Mouse (Mus musculus): ENCODE measurements at regions not wholly inside any gene's neighbourhood (a gene's known extent, or its start where the extent isn't known, plus 50 kb on each side); places are given as distances from the start of the nearest gene placed in this dataset.

DNA sequence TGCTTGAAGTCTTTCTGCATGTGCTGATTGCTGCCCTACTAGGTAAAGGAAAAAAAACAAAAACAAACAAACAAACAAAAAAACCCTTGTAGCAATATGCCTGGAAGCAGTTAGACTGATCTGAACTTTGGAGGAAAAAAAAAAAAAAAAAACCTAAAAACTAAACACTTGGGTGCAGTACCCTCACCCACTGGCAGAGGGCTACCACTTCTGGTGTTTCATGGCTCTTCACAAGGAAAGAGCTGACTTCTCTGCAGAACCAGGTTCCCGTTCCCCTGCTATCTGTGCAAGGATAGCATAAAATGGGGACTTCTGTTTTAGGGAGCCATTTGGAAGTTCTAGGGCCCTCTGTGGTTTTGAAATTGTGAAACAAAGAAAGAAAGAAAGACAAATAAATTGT, 52.2 kb upstream of the Otud4 start:
- peak; percentile 67 to 69 for ATAC-seq (replicated peaks in 1 of 2; ENCODE audit: insufficient read depth in 1 of 2, low FRiP score in 2 of 2, low TSS enrichment in 1 of 2, low read depth in 1 of 2, poor library complexity in 2 of 2, severe bottlenecking in 2 of 2)

DNA sequence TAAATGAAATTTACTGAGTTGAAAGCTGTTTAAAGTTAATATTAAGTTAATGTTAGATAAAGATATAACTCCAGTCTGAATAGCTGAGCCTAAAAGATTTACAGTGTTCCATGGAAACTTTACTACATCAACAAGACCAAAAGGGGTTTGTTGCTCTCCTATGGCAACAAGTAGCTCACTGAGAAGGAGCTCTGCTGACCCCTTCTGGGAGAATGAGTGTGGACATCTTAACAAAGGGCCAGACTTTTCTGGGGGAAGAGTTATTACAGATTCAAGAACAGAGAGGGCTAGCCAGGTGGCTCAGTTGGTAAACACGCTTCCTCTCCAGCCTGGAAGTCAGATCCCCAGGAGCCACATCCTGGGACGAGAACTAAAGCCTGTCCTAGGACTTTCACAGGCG, 54.5 kb upstream of the Otud4 start:
- peak; percentile 63 to 86; a peak in 3 of 4 replicates for ATAC-seq (replicated peaks in 1 of 2; ENCODE audit: insufficient read depth in 1 of 2, low FRiP score in 2 of 2, low TSS enrichment in 1 of 2, low read depth in 1 of 2, poor library complexity in 2 of 2, severe bottlenecking in 2 of 2)

DNA sequence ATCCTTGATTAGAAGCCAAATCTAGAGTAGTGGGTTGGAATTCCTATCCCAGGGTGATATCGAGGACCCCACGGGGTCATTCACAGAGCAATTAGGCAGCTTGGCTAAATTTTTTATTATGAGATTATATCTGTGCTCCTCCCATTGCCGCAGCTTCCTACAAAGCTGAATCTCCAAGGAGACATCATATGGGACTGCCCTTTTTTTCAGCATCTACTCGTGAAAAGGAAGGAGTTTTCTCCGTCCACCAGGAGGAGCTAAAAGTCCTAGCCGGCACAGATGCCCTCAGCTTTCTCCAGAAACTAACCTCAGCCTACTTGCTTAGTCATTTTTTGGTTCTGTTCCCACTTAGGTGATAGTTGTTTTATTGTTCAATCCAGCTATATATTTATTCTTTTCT, 56.1 kb upstream of the Otud4 start:
- peak; percentile 68 to 75 for ATAC-seq (replicated peaks in 1 of 2; ENCODE audit: insufficient read depth in 1 of 2, low FRiP score in 2 of 2, low TSS enrichment in 1 of 2, low read depth in 1 of 2, poor library complexity in 2 of 2, severe bottlenecking in 2 of 2)

DNA sequence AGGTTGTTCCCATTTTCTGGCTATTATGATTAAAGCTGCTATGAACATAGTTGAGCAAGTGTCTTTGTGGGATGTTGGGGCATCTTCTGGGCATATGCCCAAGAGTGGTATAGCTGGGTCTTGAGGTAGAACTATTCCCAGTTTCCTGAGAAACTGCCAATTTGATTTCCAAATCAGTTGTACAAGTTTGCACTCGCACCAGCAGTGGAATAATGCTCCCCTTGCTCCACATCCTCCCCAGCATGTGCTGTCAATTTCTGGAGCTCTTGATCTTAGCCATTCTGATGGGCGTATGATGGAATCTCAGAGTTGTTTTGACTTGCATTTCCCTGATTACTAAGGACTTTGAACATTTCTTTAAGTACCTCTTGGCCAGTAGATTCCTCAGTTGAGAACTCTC, 57.2 kb upstream of the Otud4 start:
- no peak for ATAC-seq (replicated peaks in 1 of 2; ENCODE audit: insufficient read depth in 1 of 2, low FRiP score in 2 of 2, low TSS enrichment in 1 of 2, low read depth in 1 of 2, poor library complexity in 2 of 2, severe bottlenecking in 2 of 2)

DNA sequence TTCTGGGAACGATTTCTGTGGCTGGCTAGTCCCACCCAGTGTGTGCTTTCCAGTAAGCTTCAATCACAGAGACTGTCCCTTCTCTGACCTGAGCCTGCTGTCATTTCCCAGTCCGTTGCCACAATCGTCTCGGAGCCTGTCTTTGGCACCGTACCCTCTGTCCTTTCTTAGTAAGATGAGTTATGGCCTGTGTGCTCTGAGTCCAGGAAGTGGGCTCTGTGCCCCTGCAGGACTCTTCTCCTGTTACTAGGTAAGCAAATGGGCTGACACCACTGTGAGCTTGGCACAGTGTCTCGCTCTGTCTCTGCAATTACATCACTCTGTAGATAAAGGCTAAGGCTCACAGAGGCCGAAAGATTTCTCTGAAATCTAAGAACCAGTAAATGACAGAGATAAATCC, 63.3 kb upstream of the Otud4 start:
- no peak for ATAC-seq (replicated peaks in 1 of 2; ENCODE audit: insufficient read depth in 1 of 2, low FRiP score in 2 of 2, low TSS enrichment in 1 of 2, low read depth in 1 of 2, poor library complexity in 2 of 2, severe bottlenecking in 2 of 2)

DNA sequence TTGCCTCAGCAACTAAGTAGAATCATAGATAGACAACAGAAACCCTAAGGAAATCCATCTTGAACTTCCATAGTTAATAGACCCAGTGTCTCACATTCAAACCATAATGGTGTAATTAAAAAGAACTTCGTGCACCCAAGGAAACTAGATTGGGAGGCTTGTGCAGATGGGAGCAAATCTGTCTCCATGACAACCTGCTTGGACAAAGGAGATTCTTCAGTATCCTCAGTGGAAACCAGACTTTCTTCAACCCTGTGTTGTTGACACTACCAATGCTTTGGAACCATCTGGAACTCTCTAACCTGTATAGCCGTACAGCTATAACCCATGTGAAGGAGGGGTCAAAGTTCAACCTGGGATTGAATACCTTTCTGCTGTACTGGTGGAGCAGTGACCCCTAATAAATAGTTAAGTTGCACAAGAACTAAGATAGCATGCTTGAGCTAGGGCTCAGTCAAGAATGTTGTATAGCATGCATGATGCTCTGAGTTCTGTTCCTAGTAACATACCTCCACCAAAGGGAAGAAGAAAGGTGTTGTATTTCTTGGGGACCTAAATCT, 64.2 kb upstream of the Otud4 start:
- ATAC-seq (replicated peaks in 1 of 2; ENCODE audit: insufficient read depth in 1 of 2, low FRiP score in 2 of 2, low TSS enrichment in 1 of 2, low read depth in 1 of 2, poor library complexity in 2 of 2, severe bottlenecking in 2 of 2), result no peak

DNA sequence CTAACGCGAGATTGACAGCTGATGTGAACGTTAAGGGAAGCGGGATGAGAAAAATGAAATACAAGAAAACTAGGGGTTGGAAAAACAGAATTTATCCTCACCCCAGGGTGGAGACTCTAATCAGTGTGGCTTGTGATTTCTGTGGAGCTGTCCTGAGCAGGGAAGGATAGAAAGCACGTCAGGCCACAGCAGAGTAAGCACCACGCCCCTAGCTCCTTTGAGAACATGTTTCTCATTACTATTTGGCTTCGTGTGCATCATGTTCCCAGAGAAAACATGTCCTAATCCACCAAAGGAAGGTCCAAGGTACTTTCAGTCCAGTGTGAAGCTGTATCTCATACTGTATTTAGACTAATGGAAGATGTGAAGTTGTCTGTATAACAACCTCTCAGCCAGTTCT, 65.9 kb upstream of the Otud4 start:
- no peak for ATAC-seq (replicated peaks in 1 of 2; ENCODE audit: insufficient read depth in 1 of 2, low FRiP score in 2 of 2, low TSS enrichment in 1 of 2, low read depth in 1 of 2, poor library complexity in 2 of 2, severe bottlenecking in 2 of 2)

DNA sequence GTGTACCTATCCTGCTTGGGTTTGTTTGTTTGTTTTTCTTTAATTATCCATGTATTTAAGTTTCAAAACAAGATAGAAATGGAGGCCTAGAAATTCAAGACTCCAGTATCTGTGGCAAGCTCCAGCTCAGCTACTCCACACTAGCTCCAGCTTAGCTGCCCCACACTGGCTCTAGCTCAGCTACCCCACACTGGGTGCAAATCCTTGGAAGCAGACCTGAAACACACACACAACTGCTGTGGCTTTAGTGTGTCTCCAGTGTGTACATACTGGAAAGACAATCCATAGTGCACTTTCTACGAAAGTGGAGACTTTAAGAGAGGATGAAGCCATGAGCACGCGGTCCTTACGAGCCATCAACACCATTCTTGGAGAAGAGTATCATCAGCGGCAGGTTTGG, 66.9 kb upstream of the Otud4 start:
- no peak for ATAC-seq (replicated peaks in 1 of 2; ENCODE audit: insufficient read depth in 1 of 2, low FRiP score in 2 of 2, low TSS enrichment in 1 of 2, low read depth in 1 of 2, poor library complexity in 2 of 2, severe bottlenecking in 2 of 2)

DNA sequence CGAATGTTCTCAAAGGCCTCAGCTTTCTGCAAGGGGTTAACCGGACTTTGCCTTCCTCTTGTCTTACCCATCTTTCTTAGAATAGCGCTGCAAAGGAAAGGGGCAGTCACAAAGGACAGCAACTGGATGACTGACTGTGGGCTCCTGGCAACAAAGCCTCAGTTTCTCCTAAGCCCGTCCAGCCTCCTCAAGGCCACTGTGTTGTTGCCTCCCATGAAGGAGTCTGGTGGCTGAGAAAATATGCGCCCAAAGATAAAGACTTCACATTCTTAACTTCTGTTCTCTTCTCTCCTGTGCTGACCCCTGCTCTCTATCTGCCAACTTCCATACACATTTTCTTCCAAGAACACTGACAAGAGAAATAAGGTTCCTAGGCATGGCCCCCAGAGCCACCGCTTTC, 76.3 kb upstream of the Otud4 start:
- no peak for ATAC-seq (replicated peaks in 1 of 2; ENCODE audit: insufficient read depth in 1 of 2, low FRiP score in 2 of 2, low TSS enrichment in 1 of 2, low read depth in 1 of 2, poor library complexity in 2 of 2, severe bottlenecking in 2 of 2)

DNA sequence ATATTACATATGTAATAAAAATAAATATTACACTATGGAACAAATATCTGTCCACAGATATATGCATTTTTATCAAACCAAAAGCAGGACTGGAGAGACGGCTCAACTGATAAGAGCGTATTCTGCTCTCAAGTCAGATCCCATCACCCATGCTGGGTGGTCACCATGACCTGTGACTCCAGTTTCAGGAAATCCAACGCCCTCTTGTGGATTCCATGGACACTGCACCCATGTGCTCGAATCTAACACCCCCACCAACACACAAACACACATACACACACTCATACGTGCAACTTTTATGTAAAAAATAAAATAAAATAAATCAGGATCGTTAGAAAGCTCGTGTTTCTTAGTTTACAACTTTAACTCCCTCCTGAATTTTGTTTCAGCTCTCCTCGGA, 76.7 kb upstream of the Otud4 start:
- no peak for ATAC-seq (replicated peaks in 1 of 2; ENCODE audit: insufficient read depth in 1 of 2, low FRiP score in 2 of 2, low TSS enrichment in 1 of 2, low read depth in 1 of 2, poor library complexity in 2 of 2, severe bottlenecking in 2 of 2)

DNA sequence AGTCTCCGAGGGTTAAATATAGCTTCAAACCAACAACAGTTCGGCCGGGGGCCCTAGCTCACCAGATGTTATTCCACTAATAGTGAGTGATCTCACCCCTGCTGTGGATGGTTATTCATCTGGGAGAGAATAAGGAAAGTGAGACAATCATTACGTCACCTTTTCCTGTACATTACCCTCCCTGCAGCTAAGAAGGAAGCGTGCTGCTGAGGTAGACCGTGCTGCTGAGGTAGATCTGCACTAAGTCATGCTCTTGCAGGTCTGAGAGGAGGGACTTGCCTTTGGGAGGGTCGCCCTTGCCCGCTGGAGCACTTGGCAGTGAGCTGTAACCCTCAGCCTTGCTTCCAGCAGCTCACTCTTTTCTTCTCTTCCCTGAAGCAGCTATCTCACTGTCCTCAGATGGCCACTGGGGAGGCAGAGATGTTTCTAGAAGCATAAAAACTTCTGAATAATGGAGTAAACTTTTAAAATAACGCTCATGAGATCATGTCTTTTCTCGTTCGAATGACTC, 77.3 kb upstream of the Otud4 start:
- ATAC-seq (replicated peaks in 1 of 2; ENCODE audit: insufficient read depth in 1 of 2, low FRiP score in 2 of 2, low TSS enrichment in 1 of 2, low read depth in 1 of 2, poor library complexity in 2 of 2, severe bottlenecking in 2 of 2), result 0 out of 4 replicates have a peak, but pooled peaks of 1 of the 2 experiments have one; percentile 17

DNA sequence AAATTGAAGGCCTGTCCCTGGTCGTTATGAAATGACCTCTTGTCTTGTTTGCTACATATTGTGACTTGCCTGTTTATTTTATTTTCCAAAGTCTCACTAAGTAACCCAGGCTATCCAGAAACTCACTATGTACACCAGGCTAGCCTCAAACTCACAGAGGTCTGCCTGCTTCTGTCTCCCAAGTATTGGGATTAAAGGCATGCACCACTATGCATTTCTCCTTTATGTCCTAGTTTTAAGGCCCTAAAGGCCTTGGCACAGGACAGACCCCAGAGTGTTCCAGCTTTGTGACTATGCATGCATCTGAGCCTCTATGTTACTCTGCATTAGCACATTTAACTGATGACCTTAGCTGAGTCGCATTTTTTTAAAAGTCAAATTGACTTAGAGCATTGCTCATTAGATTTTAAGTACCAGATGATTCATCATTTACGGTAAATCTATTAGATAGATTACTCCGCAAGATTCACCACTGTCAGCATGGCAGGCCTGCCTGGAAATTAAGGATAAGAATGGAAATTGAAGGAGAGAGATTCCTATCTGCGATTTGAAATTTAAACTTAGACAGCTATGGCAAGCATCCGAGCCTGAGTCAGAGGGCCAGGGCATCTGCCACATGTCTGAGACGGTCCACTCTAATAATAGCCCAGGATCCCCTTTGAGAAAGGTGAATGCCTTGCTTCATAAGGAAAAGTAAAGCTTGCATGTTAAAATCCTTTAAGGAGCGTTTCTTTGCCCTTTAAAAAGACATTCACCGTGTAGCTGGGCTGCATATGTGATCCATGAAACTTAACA, 78.0 kb upstream of the Otud4 start:
- no peak for ATAC-seq (replicated peaks in 1 of 2; ENCODE audit: insufficient read depth in 1 of 2, low FRiP score in 2 of 2, low TSS enrichment in 1 of 2, low read depth in 1 of 2, poor library complexity in 2 of 2, severe bottlenecking in 2 of 2)

DNA sequence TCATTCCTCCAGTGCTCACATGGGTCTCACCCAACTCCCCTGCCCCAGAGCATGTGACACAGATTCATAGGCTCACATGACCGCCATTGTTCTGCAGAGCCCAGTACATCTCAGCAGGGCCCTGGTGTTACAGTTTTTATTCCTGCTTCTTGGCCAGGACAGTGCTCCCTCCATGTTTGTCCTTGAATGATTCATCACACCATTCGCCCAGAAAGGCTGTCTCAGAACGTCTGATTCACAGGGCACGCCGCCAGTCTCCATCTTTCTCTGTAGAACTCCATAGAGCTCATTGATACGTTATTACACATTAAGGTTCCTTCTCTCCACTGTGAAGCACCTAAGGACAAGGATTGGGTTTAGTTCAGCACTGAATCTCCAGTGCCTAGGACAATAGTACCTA, 79.9 kb upstream of the Otud4 start:
- no peak for ATAC-seq (replicated peaks in 1 of 2; ENCODE audit: insufficient read depth in 1 of 2, low FRiP score in 2 of 2, low TSS enrichment in 1 of 2, low read depth in 1 of 2, poor library complexity in 2 of 2, severe bottlenecking in 2 of 2)

DNA sequence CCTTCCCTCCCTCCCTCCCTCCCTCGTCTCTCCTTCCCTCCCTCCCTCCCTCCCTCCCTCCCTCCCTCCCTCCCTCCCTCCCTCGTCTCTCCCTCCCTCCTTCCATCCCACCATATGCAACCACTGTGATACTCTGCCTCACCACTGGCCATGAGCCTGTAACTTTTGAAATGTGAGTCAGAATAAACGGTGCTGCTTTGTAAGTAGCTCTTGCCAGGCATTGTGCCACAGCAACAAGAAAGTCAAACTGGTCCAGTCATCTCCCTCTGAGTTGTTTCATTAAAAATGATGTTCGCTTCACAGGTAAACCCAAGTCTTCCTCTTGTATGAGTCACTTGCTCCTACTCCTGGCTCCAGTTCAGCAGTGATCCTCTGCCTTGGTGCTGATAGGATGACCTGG, 85.1 kb upstream of the Otud4 start:
- no peak for ATAC-seq (replicated peaks in 1 of 2; ENCODE audit: insufficient read depth in 1 of 2, low FRiP score in 2 of 2, low TSS enrichment in 1 of 2, low read depth in 1 of 2, poor library complexity in 2 of 2, severe bottlenecking in 2 of 2)

DNA sequence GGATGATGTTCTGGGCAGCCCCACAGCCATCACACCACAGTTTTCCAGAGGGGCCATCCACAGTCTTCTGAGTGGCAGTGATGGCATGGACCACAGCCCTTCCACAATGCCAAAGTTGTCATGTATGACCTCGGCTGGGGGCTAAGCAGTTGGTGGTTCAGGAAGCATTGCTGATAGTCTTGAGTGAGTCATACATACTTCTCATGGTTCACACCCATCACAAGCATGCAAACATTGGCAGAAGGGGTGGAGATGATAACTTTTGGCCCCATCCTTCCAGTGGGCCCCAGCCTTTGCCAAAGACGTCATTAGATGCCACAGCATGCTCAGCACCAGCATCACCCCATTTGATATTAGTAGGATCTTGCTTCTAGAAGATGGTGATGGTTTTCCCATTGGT, 89.3 kb upstream of the Otud4 start:
- ATAC-seq (replicated peaks in 1 of 2; ENCODE audit: insufficient read depth in 1 of 2, low FRiP score in 2 of 2, low TSS enrichment in 1 of 2, low read depth in 1 of 2, poor library complexity in 2 of 2, severe bottlenecking in 2 of 2), result no peak

DNA sequence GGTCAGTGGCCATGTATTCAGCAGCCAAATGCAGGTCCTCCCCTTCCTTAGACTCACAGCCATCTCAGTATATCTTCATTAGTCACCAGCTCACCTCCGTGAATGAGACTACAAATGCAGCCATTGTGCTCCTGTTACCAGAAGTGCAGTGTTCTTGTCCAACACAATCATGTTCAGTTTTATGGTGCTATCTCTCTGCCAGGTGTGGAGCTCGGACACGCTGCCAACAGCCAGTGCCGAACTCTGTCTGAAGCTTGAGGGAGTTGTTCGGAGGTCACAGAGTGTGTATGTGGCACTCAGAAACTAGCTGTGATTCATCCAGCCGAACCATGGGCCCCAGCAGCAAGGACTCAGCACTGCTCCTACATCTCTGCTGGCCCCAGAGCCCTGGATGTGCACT, 91.3 kb upstream of the Otud4 start:
- ATAC-seq (replicated peaks in 1 of 2; ENCODE audit: insufficient read depth in 1 of 2, low FRiP score in 2 of 2, low TSS enrichment in 1 of 2, low read depth in 1 of 2, poor library complexity in 2 of 2, severe bottlenecking in 2 of 2), result no peak

DNA sequence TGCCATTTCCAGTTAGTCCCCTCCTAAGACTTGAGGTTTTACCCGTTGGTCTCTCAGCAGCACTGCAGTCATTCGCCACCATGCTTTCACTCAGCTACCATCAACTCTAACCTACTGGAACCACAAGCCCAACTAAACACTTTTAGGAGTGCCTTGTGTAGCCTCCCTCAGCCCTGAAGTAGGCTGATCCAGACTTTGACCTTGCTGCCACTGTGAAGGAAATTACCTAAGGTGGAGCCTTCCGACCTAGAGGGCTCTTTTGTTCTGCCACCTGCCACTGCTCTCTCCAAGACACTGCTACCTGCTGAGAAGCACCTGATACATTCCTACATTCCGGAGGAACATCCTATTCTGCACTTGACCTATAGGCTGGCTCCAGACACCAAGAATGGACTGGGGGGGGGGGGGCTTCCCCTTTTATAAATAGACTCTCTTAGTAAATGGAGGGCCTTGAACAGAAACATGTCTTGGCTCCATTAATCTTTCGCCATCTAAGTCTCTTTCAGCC, 93.5 kb upstream of the Otud4 start:
- no peak for ATAC-seq (replicated peaks in 1 of 2; ENCODE audit: insufficient read depth in 1 of 2, low FRiP score in 2 of 2, low TSS enrichment in 1 of 2, low read depth in 1 of 2, poor library complexity in 2 of 2, severe bottlenecking in 2 of 2)

DNA sequence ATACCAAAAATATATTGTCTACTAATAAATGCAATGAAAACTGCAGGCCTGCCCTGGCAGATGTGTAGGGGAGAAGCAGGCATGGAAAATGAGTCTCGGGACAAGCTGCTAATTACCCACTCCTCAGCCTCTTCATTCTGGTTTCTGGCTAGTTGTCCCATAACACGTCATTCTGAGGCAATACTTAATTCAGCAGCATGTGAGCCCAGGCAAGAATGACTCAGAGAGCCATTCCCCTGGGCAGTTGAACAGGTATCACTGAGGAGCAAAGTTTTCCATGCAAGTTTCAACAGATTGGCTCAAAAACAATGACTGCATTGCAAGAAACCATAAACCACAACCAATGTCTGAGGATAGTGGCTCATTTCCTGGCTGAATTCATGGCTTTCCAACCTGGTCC, 97.0 kb upstream of the Otud4 start:
- ATAC-seq (replicated peaks in 1 of 2; ENCODE audit: insufficient read depth in 1 of 2, low FRiP score in 2 of 2, low TSS enrichment in 1 of 2, low read depth in 1 of 2, poor library complexity in 2 of 2, severe bottlenecking in 2 of 2), result no peak

DNA sequence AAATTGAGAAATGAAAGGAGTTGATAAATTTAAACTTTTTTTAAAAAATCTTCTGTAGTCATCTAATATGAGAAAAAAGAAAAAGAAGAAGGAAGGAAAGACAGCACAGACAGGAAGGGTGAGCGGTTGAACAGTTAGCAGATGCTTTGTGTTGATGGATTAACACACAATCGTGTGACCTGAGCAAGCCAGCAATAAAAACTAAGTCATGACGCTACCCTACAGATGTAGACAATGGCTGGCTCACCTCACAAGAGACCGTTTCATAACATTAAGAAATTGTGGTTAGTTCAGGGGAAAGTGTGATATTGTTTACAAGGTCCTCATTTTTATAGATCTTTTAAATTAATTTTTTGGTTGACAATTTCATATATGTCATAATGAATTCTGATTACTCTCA, 99.4 kb upstream of the Otud4 start:
- no peak for ATAC-seq (replicated peaks in 1 of 2; ENCODE audit: insufficient read depth in 1 of 2, low FRiP score in 2 of 2, low TSS enrichment in 1 of 2, low read depth in 1 of 2, poor library complexity in 2 of 2, severe bottlenecking in 2 of 2)

Data from hematopoietic stem cell, adult 5-6 weeks (primary cell).